Mouse (Mus musculus): ENCODE measurements around the gene Jag1.

Jag1 gene

DNA sequence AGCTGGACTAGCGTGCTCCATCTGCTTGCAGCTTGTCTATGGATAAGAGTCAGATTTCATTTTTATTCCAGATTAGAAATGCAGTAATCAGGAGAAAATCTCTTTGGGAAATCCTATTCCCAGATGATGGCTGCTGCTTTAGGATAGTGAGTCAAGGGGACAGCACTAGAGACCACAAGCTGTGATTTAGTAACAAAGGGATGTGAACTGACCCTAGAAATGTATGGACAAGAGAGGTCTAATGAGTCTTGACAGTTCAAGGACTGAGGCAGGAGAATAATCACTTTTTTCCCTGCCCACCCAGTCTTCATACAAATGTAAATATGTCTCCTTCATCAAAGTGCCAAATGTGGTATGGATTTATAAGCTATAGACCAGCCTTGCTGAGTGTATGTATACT, 52.6 kb downstream of the Jag1 start:
- DNase-seq (ENCODE audit: low spot score): no peak

DNA sequence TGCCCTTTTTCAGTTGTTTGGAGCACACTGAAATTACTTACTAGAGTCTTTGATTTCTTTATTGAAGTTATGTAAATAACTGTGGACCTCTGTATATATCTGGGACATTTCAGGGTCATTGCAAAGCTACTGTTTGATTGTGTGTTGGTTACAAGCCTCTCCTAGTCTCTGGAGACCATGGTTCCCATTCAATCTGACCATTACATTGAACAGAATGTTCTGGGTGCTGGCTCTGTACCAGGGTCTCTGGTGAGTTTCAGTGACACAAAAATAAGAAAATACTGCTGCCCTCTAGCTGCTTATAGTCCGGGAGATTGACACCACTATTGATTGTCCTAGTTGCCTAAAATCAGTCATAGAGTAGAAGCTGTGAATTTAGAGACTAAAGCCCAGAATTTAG, 66.5 kb downstream of the Jag1 start:
- no peak for DNase-seq (ENCODE audit: low spot score)

- DNase-seq (ENCODE audit: low spot score): no peak
Measured at GRCm38 (mm10) chr2:137049367-137049766, 67.1 kb downstream of the Jag1 start.

- no peak for DNase-seq (ENCODE audit: low spot score)
Measured at GRCm38 (mm10) chr2:137044122-137044521, 72.3 kb downstream of the Jag1 start.
